Mouse (Mus musculus) A20 (cell line): Measurements from ENCODE around the gene Tesmin.

Source experiments
- DNase-seq: peaks from one replicate; pipeline ENCODE4 v3.0.0-alpha.2; 2011; ENCODE audit warnings: low read depth, low spot score

The Tesmin gene

GRCm38 (mm10) chr19:3392384-3392783 lies 3.7 kb downstream of the Tesmin start:
- DNase-seq = no peak

DNA sequence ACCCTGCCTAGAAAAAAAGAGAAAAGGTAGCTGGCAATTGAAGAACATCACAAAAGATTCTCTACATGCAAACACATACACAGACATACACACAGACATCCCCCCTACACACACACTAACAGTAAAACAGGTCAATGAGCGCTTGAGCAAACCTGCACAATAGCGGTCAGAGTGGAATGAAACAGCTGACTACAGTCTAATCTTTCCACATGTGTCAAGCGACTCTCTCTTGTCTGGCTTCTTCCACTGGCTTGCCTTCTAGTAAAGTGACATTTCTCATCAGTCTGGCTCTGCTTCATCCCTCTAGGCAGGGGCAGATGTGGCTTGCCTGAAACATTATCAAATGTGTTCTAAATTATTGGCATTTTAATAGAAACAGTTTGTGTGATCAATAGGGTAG lies 5.6 kb downstream of the Tesmin start:
- DNase-seq = no peak

DNA sequence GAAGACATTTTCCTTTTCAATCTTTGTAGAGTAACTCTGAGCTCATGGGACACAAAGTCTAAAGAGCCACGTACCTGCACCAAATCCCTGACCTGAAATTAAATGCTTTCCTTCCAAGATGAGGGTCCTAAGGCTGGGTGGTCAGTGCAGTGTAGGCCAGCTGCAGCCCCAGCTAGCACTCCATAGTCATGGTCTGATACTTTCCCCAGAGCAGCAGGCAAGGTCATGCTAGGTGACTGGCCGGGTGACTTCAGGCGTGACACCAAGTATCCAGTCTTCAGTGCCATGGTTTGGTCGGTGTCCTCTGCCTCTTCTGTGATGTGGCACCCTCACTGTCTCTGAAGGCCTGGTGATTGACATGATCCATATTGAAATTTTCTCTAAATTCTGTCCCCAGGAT lies 11.4 kb downstream of the Tesmin start:
- no peak for DNase-seq

DNA sequence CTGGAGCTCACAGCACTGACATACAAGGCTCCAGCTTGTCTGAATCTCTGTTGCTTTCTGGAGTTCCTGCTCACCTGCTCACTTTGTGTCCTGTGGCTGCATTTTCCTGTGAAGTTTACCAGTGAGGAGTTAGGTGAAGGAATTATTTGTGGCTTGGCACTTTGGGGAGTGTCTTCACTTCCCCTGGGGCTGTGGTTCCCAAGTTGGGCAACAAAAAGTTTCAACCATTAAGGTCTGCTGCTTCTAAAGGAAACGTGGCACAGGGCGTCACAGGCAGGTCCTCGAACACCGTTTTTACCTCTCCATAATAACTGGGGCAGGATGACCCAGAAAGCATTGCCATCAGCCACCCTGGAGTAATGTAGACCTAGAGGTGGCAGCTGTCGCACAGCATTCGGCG lies 12.8 kb downstream of the Tesmin start:
- no peak for DNase-seq

GRCm38 (mm10) chr19:3401943-3402342 lies 13.3 kb downstream of the Tesmin start:
- no peak for DNase-seq

GRCm38 (mm10) chr19:3402390-3402789 lies 13.7 kb downstream of the Tesmin start:
- DNase-seq = no peak

DNA sequence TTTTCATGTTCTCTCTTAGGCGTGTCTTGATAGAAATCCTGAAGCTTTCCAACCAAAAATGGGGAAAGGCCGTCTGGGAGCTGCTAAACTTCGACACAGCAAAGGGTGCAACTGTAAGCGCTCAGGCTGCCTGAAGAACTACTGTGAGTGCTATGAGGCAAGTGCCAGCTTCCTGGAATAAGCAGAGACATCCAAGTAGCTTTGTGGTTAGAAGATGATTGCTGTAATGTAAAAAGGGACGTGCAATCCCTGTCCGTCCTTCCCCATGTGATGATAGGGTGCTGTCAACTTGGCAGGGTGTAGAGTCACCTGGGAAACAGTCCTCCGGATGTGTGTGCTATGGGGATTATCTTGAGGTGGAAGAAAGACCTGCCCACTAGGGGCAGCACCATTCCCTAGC lies 15.4 kb downstream of the Tesmin start:
- DNase-seq = no peak

DNA sequence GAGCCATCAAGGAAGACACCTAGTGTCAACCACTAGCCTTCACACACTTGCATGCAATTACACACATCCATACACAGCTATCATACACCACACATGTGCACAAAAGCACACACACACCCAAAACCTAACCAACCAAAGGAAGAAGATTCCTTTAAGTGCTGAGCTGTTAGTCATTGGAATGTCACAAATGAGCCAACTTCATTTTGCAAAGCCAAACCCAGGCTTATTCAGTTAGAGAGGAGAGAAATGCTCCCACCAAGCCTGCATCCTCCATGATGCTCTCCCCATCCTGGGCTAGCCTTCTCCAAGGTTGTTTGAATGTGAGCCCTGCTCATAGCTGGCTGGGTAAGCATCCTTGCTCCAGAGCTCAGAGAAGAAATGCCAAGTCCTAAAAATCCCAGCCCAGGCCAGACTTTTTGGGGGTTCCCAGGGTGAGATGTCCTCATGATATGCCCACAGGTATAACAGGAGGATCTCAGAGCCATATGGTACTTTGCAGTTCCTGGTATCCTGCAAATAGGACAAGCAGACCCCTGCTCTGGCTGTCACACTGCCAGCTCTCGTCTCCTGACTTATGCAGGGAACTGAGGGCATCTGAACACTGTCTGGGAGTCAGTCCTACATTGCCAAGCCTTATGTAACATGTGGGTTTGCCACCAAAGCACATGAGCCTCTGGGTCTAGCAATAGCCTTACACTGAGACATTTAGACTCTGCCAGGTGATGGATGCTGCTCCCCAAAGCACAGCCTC lies 17.0 kb downstream of the Tesmin start:
- no peak for DNase-seq

- DNase-seq = no peak
Observed at GRCm38 (mm10) chr19:3414268-3414733, 25.6 kb downstream of the Tesmin start, which contains the start of gene Gal. Gene Gal (minus strand): TSS chr19:3414544.

GRCm38 (mm10) chr19:3419251-3419650 lies 30.6 kb downstream of the Tesmin start:
- DNase-seq = no peak

DNA sequence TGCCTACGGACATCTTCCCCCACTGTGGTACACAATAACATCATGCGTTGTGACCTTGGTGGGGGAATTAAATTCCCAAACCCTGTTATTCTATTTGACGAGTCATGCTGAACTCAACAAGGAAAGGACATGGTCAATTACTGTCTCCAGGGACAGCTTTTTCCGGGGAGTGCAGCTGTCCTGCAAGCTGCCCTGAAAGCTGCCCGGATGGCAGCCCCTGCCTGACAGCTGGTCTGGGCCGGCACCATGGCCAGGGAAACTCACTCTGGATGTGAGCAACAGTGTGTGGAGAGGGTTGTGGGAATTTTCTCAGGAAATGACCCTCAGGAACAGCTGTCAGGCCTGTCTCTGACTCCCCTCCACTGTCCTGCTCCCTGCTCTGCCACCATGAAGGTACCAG lies 33.8 kb downstream of the Tesmin start:
- no peak for DNase-seq

DNA sequence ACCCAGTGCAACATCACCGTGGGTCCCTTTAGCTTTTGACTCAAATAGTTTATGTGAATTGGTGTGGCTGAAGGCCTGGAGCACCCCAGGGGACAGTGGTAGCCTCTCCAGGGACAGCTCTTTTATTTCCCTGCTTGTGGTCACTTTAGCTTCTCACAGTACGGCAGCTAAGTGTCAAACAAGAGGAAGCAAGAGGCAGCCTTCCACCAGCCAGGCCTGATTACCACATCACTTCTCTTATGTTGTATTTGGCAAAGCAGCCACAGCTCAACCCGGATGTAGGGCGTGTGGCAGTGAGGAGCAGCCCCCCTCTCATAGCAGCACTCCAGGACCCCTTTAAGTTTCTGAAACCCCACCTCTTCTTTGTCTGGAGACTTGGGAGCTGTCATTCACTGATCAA lies 34.3 kb downstream of the Tesmin start:
- DNase-seq = no peak

- no peak for DNase-seq
Observed at GRCm38 (mm10) chr19:3424214-3424613, 35.6 kb downstream of the Tesmin start.

GRCm38 (mm10) chr19:3428057-3428830 lies 39.6 kb downstream of the Tesmin start:
- no peak for DNase-seq

DNA sequence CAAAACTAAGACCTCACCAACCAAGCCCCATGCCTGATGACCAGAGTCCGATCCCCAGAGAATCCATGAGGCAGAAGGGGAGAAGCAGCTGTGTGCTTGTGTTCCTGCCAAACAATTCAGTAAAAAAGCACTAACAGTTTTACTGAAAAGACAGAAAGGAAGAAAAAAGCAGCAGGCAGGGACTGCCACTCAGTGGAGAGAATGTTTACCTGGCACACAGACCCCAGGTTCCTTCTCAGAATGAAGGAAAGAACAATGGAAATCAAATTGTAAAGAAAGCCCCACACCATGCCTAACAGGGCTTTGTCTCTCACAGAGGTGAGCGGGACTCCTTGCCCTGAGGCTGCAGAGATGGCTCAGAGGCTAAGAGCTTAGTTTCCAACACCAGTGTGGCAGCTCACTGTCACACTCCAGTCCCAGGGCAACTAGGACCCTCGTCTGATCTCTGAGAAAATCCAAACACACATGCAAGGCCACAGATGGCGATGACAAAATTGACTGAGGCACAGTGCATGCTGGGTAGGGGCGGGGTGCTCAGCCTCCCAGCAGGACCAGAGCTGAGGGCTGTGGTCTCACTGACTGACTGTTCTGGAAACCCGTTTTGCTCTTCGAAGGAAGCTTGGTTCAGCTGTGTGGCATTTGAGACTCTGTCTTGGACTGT lies 40.6 kb downstream of the Tesmin start:
- no peak for DNase-seq

- no peak for DNase-seq
Observed at GRCm38 (mm10) chr19:3431066-3431465, 42.4 kb downstream of the Tesmin start.

DNA sequence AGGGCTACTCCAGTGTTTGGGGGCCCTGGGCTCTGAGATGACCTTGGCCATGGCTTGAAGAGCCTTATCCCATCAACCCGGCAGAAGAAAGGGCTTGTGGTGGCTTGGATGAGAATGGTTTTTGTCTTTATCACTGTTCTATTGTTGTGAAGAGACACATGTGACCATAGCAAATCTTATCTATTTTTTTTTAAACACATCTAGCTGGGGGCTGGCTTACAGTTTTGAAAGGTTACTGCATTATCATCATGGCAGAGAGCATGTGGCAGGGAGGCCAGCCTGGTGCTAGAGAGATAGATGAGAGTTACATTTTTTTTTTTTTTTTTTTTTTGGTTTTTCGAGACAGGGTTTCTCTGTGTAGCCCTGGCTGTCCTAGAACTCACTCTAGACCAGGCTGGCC lies 43.3 kb downstream of the Tesmin start:
- no peak for DNase-seq

- no peak for DNase-seq
Observed at GRCm38 (mm10) chr19:3434124-3434523, 45.5 kb downstream of the Tesmin start.

- no peak for DNase-seq
Observed at GRCm38 (mm10) chr19:3434641-3435040, 46.0 kb downstream of the Tesmin start.

GRCm38 (mm10) chr19:3435824-3436223 lies 47.2 kb downstream of the Tesmin start:
- DNase-seq = no peak

- DNase-seq = peak; percentile 79
Observed at GRCm38 (mm10) chr19:3436840-3437239, 48.2 kb downstream of the Tesmin start.

GRCm38 (mm10) chr19:3437980-3438379 lies 49.3 kb downstream of the Tesmin start:
- DNase-seq = no peak
